Mouse (Mus musculus) urinary bladder, postnatal 36 days (tissue): ENCODE measurements at regions not wholly inside any gene's neighbourhood (a gene's known extent, or its start where the extent isn't known, plus 50 kb on each side); places are given as distances from the start of the nearest gene placed in this dataset.
A peak's percentile ranks its signal among the peaks of the same experiment; 100 is the strongest.

Experiments used
- DNase-seq, 2 experiments: peaks; one replicate each; pipeline ENCODE4 v3.0.0; 2022; ENCODE audit warnings: low spot score in 2 of 2, mixed read lengths in 1 of 2

- no peak for DNase-seq
Measured at GRCm38 (mm10) chr9:43466883-43467282, 156.2 kb downstream of the Trim29 start.

DNA sequence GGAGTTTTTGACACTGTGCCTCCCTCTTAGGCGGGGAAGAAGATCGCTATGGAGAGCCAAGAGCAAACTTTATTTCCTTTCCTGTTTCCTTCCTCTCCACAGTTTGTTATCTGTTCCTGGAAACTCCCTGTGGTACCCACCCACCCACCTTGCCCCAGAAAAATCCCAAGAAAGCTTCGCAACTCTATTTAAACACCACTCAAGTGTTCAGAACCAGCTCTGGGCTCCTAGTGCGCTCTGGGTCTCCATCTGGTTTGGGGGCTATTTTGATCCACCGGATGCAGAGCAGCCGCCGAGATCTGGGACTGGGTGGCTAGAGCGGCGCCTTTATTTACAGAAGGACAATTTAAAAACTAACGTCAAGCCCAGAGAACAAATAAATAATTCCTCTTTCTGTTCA is 158.6 kb downstream of the Trim29 start:
- DNase-seq = no peak

DNA sequence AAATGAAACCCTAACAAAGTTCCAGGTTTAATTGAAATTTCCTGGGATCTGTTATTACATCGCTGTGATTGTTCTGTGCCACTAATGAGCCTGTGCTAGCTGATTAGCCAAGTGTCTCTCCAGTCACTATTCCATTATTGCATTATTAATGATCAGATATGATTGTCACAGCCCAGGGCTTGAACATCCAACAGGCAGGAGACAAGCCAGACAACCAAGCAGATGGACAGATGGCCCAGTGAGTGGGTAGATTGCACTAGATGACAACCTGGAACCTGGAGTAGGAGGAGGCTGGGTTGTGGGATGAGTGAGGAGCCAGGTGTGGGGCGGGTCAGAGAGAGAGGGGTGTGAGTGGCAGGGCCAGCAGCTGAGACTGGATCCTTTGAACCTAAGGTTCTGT is 161.6 kb downstream of the Trim29 start:
- no peak for DNase-seq

GRCm38 (mm10) chr9:43473164-43473563 is 162.5 kb downstream of the Trim29 start:
- DNase-seq = no peak

- no peak for DNase-seq
Measured at GRCm38 (mm10) chr9:43473601-43474302, 163.1 kb downstream of the Trim29 start.

GRCm38 (mm10) chr9:43474303-43474643 is 163.6 kb downstream of the Trim29 start:
- DNase-seq = no peak

DNA sequence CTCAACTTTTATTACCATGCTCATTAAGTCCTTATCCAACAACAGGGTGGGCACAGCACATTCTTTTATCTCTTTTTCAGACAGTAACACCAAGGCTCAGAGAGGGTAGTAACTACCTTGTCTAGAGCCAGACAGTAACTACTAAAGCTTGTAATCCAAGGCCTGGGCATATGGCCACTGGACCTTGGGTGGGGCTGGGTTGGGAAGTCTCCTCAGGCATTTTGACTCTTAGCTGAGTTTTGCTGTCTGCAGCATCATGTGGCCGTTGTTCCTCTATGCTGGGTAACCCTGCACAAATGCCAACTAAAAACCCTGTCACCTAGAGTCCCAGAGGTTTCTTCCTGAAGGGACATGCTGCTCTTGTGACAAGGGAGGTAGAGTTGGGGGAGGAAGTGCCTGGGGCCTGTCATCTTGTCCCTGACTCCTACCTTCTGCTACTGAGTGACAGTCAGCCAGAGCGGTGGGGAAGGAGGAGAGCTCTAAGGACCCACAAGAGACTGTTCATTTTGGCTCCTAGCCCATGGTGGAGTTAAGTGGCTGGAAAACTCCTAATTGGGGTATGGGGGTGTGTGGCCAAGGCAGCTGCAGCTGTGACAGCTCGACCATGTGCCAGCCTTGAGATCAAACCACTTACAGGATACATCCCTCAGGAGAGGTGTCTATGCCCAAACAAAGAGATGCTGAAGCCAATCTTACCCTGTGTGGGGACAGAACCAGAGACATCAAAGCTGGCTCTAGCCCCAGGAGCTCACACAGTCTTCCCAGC is 170.4 kb downstream of the Trim29 start:
- no peak for DNase-seq

GRCm38 (mm10) chr9:43482101-43483090 is 171.7 kb downstream of the Trim29 start:
- peak in 1 of 2 experiments; percentile 36 for DNase-seq

DNA sequence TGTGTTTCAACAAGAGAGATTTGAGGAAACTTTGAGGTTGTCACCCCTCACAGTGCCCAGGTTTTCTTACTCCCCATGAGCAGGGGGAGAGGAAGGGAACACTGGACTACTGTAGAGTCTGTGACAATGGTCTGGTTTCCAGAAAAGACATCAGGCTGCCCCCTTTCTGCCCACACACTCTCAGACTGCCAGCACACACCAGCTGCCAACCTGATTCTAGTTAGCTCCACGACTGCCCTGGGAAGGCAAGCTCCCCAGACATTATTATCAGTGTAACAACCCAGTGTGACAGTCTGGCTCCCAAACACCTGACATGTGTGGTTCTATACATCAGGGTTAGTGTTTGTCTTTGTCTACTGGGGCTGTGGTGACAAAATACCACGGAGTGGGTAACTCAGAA is 172.5 kb downstream of the Trim29 start:
- DNase-seq = no peak

GRCm38 (mm10) chr9:43483906-43484305 is 173.3 kb downstream of the Trim29 start:
- DNase-seq = no peak

- DNase-seq = no peak
Measured at GRCm38 (mm10) chr9:43486704-43487103, 176.1 kb downstream of the Trim29 start.

DNA sequence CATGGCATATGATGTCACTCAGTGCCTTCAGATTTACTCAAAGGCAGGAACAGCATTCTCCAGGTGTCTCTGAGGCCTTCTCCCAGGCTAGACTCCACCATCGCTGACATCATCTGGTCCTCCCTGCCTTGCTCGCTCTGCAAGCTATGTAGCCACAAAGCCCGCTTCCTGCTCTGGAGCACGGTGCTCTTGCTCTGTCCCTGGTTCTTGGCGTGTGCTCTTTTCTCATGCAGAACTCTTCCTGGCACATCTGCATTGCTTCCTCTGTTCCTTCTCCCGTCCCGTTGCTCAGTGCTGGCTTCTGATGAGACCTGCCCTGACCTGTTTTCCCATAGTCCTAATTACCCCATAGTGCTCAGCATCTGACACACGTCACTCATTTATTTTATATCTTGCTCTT is 178.6 kb downstream of the Trim29 start:
- DNase-seq = no peak

DNA sequence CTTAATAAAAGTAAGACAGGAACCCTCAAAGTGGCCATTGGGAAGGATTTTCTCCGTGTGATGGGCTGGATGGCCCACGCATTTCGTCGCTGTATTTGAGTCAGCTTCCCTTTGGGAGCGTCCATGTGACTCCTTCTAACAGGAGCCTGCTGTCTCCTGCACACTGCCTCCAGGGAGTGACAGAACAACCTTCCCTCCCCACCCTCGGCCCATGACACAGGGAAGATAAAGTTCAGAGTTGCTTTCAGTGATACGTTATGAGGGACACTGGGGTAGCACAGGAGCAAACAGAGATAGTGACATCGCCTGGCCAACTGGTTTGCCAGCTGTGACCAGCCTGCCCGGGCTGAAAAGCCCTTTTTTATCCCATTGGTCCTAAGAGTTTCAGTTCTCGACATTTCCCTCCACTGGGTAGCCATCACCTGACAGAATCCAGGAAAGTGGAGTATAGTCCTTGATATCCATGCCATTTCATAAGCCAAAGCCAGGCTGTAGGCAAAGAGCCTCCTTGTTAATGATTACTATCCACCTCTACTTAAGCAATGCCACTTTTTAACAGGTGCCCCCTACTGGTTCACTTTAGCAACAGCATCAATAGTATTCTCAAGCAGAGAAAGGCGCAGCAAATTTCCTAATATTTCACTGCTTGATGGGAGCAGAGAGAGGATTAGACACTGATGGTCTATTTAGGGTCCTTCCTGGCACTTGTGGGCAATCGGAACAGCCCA is 180.5 kb downstream of the Trim29 start:
- DNase-seq = no peak

GRCm38 (mm10) chr9:43492236-43493000 is 181.8 kb downstream of the Trim29 start:
- DNase-seq = no peak

- no peak for DNase-seq
Measured at GRCm38 (mm10) chr9:43498596-43498995, 187.9 kb downstream of the Trim29 start.

GRCm38 (mm10) chr9:43504270-43504932 is 193.8 kb downstream of the Trim29 start:
- DNase-seq = no peak

GRCm38 (mm10) chr9:43505856-43506255 is 195.2 kb downstream of the Trim29 start:
- no peak for DNase-seq

DNA sequence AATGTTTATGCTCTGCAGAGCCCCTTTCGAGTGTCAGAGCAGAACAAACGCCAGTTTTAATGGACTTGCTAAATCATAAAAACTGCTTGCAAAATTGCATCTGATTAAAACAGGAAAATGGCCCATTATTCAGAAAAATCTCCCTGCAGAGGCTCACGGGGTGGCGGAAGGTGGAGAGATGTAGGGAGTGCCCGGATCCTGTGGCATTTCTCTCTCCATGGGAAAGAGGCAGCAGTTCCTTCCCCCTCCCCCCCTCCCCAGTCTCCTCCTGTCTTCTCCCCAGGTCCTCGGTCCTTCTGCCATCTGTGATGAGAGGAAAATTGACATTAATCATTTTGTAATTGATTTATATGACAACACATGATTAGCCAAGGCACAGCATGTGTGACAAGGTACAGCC is 195.6 kb downstream of the Trim29 start:
- no peak for DNase-seq

GRCm38 (mm10) chr9:43512806-43513205 is 202.2 kb downstream of the Trim29 start:
- no peak for DNase-seq
